Mouse (Mus musculus) embryo, embryonic 9.5 days (tissue): ENCODE measurements around the gene Gsg1l.

Experiments used
- DNase-seq: peaks from one replicate; pipeline ENCODE4 v3.0.0-alpha.2; 2017; ENCODE audit errors: extremely low spot score

Gsg1l gene

DNA sequence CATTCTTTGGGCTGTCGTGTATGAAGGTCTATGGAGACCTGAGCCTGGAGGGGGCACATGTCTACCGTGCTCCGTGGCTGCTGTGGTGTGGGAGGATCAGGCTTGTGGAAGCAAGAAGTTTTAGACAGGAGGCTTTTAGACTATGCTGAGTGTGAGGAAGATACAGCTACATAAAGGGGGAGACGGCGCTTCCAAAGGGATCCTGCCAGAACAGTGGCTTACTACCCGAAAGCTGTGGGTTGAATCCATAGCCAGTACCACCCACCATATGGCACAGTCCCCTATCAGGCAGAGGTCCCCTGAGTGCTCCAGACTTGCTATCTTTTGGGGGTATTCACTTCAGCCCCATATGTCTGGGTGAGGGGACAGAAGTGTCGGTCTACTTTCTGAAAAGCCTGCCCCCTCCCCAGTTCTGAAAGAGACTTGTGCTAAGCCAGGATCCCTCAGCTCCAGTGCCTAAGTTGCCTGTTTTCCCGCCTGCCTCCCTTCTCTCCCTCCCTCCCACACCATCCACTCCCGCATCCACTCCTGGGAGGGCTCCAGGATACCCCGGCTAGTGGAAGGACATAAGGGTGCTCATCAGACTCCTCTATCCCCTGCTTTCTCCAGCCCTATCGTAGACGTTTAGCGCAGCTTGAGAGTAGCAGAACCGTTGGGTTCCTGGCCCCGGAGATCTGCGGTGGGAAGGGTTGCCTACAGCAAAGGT, 1.1 kb downstream of the Gsg1l start:
- DNase-seq: no peak

DNA sequence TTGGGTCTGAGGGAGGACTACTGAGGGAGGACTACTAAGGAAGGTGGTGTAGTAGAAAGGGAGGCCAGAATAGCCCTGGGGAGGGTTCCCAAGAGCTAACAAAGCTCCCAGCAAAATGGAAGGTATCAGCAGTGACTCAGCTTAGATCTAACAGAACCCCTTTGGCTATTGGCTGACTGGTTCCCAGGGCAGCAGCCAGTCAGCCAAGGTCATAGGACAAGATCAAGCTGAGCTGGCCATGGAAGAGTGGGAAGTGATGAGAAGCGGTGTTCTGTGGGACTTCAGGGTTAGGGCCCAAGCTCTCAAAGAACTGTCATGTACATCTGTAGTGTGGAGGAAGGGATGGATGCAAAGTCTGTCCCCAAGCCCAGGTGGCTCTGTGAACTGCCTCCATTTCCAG, 5.3 kb downstream of the Gsg1l start:
- DNase-seq: no peak

DNA sequence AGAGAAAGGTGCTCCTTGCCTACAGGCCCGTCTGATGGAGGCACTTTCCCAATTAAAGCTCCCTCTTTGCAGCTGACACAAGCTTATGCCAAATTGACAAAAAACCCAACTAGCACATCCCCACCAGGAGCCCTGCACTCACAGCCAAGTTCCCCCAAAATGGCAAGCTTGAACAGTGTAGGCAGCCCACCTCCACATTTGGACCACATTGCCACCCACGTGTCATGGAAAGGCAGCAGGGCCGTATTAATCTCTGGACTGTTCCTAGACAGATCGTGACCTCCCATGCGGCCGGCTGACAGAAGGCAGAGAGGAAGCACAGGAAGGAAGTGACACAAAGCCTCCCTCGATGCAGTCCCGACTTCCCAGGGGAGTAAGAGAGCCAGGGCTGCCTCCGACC, 7.2 kb downstream of the Gsg1l start:
- DNase-seq: no peak

DNA sequence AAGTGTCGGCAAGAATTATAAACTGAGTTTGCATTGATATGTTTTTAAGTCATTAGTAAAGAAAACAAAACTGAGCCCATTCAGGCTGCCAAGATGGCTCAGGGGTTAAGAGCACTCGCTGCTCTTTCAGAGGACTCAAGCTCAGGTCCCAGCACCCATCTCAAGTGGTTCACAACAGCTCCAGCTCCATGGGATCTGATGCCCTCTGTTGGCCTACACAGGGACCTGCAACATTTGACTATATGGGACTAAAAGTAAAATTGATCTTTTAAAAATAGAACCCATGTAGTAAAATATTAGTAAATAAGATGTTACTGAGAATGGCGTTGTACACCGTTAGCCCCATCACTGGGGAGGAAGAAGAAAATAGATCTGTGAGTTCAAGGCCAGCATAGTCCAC, 11.9 kb downstream of the Gsg1l start:
- no peak for DNase-seq

DNA sequence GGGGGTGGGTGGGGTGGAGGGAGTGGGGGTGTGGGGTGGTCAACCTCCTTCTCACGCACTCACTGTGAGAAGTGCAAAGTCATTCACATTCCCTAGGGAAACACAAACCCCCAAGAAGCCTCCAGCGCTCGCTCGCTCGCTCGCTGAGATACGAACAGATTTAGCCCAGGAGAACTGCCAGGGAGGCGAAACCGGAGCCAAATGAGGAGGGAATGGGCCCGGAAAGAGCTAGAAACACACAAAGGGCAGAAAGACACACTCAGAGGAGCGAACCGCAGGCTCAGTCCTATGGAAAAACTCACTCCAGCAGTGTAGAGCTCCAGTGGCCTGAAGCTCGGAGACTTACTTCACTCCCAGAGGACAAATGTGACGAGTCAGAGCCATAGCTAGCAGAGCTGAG, 15.4 kb downstream of the Gsg1l start:
- no peak for DNase-seq

DNA sequence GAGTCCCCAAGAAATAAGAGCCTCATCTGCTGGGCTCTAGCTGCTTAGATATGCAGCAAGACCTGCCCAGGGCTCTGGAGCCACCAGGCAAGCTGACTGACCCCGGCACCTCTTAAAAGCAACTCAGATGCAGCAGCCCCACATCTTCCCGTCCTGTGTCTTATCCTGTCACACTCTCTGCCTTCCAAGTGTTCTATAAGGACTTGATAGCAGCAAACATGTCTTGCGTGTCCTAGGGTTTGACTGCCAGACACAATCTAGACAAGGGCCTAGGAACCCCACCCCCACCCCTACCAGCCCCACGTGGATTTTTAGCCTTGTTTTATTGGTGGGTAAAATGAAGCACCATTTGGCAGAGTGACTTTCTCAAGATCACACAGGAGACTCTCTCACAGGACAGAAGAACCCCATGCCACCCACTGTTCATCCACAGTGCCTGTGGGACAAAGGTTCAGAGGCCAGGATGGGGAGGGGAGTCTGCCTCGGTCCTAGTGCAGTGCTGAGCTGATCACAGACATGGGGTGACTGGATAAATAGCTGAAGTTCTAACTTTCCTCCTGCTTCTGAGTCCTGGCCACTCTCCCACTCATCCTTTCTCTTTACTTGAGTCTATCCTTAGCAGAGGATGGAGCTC, 16.9 kb downstream of the Gsg1l start:
- no peak for DNase-seq

DNA sequence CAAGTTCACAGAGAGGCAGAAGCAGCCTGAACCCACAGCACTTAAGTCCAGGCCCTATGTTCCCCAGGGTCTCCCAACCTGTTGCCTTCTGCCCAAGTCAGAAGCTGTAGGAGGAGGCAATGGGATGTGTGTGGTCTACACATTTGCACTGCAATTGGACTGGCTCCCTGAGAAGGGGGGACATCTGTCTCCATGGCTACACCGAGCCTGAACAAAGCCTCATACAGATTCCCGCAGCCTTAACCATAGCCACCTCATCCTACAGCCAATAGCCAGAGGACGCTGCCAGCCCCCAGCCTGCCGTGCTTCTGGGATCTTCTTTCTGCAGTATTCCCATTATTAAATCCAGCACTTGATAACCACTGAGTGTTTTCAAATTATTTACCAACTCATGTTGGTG, 20.0 kb downstream of the Gsg1l start:
- no peak for DNase-seq

DNA sequence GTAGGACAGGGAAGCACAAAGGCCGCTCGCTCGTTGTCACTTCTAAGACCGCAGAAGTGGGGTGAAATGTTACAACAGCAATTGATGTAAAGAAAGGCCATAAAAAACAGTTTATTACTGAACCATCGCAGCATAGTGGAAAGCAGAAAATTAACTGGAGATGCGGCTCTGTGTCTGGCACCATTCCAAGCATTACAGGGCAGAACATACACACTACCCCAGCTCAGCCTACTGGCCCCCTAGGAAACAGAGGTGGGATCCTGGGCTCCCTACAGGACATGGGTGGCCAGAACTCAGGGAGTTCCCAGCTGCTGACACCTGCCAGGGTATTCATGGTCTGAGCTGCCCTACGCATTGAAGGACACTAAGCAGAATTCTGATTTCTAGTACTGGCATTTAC, 23.3 kb downstream of the Gsg1l start:
- DNase-seq: no peak

DNA sequence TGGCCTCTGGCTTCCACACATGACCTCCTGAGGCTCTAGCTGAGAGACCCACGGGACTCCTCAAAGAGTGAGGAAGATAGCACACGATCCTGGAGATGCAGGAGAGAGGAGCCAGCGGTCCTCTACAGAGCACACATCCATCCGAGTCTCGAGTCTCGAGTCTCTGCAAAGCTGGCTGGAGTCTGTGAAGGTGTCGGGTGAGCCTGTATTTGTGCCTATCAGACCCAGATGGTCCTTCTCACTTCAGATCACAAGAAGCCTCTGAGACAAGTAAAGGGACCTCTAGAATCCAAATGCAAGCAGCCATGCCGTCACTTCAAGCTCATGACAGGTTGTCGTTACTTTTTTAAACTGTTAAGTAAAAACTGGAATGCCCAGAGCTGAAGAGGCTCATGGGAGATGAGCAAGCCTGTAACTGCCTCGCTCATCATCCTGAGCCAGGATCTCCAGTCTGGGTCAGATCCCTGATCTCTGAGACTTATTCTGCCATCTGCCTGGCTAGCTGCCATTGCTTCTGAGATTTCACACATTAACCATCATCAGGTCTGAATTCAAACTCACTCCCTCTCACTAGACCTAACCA, 24.8 kb downstream of the Gsg1l start:
- no peak for DNase-seq

DNA sequence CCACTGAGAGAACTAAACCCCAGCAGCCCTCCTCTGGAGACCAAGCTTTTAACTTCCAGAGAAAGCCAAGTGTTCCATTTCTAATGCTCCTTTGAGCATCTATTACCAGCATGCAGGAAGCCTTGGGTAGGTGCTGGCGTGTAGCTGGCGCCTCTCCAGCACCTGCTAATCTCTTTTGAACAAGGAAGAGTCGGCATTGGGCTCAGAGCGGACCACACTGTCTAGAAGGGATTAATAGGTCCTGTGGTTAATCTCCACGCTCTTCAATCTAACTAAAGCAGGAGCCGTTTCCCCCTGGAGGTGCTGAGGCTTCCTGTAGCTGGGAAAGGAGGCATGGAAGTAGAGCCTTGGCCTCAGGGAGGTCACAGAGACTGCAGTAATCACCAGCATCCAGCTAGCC, 27.6 kb downstream of the Gsg1l start:
- DNase-seq: no peak

DNA sequence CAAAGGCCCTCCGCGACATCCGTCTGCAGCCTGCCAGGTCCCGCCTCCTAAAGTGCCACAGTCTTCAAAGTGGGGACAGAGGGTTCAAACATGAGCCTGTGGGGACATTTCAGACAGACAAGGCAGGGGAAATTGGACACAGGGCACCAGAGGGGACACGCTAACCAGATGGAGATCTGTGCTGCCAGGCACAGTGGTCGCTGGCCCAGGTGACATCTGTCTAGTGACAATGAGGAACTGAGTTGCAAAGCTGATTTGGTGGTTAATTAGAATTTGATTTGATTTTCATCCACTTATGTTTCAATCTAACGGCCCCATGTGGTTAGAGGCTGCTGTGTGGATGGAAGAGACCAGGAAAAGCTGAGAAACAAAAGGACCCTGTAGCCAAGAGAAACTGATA, 28.6 kb downstream of the Gsg1l start:
- no peak for DNase-seq

DNA sequence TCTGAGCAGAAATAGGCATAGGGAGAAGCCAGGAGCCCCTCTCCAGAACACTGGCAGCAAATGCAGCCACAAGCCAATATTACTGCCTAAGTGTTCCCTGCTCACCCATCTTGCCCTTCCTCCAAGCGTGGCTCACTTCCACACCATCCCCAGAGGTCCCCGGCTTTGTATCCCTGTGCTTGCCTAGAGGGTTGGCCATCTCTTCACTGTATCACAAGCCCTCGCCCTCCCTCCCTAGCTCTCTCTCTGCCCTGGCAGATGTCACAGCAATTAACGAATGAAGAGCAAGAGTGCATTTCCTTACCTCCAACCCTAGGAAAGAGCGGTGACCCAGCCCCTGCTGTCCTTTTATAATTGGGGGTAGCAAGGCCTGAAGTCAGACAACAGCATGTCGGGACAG, 30.3 kb downstream of the Gsg1l start:
- DNase-seq: no peak

DNA sequence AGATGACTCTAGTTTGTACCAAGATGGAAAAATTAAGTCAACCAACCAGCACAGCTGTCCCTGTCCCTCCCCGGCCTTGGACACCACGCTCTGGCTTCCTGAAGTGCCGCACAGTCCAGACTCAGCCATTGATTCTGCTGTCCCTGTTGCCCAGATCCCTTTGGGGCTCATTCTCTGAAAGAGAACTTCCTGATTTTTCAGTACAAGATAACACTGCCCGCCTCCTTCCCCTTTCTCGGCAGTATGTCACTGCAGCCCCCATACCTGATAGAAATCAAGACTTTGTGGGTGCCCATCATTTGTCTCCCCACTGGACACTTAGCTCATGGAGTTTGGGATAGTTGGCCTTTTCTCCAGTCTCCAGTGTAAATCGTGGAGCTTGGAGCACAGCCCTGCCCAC, 37.1 kb downstream of the Gsg1l start:
- DNase-seq: no peak

DNA sequence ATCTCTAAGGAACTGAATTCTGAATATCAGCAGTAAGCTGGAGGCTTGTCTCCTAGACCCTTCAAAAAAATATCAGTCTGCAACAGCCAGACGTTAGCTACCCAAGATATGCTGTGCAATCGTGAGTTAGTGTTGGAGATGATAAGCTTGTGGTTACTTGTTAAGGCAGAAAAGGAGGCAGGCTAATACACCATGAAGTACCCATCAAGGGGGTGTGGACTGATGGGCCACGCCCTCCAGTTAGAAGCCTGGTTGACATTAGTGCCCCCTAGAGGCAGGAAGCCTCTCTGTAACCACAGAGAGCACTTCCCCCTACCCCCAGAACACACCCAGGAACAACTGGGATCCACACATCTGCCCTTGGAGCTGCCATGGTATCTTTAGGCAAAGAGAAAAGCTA, 39.9 kb downstream of the Gsg1l start:
- no peak for DNase-seq

DNA sequence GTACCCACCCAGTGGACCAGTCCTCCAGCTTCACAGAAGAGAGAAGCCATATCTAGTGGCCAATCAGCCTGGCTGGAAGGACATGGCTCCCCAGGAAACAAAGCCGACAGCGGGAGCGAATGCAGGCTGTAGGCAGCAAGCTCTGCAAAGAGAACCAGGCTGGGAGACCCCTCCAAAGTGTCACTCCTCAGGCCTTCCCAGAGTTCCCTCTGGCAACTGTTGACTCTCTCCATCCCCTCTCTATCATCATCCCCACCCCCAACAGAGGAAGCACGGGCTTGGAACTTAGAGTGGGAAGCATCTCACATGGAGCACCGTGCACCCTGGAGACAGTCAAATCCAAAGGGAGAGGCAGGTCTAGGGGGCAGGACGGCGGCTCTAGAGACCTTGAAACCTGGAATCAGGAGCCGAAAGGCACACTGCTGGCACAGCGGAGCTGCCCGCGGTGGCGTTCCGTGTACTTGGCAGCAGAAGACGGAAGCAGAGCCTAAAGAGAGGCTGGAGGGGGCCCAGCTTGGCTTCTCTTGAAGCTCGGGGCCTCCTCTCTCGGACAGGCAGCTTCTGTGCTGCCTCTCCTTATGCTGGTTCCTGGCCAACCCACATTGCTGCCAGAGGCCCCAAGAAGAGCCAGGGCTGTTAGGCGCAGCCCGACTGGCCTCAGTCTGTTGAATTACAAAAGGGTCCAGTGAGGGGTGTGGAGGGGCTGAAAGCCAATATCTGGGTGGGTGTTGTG, 41.3 kb downstream of the Gsg1l start:
- DNase-seq: no peak

DNA sequence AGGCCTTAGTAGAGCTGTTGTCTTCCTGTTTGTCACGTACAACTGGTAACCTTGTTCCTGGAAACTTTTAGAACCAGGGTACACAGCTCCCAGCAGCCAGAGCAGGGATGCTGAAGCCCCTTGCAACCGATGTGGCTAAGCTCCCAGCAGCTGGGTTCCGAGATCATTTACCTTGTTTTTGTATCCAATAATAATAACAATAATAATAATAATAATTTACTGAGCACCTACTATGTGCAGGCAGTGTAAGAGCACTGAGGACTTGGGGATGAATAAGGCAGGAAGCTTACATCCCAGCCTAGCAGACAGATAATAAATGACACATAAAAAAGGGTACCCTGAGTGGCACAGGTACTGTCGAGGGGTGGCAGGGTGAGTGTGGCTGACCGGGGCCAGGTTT, 42.4 kb downstream of the Gsg1l start:
- DNase-seq: no peak

DNA sequence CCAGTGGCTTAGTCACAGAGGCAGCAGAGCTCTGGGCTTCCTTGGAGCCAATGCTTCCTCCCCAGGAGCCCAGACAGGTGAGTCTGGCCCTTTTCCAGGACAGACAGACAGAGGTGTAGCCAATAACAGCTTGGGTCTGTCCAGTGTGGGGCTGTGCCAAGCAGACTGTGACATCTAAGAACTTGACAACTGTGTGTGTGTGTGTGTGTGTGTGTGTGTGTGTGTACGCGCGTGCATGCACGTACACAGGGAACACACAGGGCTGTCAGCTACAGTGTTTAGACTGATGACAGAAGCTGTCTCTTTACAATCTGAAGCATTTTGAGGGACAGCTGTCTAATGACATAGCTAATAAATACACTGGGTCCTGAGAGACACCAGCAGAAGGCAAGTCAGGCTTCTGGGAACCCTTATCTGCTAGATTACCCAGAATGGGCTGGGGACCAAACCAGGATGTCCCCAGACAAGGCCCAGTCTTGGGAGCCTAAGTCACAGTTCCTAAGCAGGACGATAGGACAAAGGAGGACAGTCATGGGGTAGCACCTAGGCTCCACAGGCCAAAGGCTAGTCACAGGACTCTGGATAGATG, 42.9 kb downstream of the Gsg1l start:
- DNase-seq: no peak

DNA sequence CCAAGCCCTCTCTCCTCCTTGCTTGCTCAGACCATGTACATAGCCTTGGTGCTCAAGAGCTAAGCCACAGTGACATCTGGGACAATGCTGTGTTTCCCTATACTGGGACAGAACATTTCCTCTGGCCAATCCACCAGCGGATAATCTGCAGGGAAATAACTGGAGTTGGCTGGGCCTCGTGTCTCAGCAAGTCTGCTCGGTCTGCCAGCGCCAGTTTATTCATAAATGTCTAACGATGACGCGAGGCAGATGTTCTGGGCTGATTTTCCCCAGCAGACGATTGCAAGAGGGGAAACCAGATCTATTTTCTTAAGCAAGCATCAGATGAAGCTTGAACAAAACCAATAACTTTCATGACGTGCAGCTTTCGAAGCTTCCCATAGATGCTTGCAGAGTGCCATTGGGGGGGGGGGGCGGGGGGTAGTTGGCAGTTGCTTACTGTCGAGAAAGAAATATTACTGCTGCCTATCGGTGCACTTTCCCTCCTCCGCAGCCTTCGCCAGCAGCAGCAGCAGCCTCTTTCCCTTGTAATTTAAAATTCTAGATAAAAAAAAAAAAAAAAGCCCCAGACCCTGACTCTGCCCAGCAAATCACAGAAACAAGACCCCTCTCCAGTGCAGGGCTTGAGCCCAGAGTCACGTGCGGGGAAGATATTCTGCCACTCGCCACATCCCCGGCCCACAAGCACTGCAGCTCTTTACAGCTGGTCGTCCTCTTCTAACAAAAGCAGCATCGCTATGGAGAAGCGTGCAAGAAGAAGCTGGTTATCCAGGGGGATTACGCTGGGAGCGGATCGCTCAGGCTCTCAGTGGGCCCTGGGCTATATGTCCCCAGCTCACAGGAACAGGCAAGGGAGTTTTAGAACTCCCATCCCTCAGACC, 43.6 kb downstream of the Gsg1l start:
- DNase-seq: no peak

DNA sequence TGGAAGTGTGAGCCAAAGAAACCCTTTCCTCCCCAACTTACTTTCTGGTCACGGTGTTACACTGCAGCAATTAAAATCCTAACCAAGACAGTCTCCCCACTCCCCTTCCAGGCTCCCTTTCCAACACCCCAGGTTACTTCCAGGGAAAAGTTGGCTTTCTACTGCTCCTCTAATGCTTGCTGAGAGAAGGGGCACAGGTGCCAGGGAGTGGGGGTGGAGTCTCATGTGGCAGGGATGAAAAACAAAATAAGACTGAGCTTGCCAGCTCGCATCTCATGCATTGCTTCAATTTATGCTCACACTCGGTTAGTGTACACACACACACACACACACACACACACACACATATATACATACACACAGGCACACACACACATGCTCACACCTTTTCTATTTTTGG, 46.9 kb downstream of the Gsg1l start:
- no peak for DNase-seq

DNA sequence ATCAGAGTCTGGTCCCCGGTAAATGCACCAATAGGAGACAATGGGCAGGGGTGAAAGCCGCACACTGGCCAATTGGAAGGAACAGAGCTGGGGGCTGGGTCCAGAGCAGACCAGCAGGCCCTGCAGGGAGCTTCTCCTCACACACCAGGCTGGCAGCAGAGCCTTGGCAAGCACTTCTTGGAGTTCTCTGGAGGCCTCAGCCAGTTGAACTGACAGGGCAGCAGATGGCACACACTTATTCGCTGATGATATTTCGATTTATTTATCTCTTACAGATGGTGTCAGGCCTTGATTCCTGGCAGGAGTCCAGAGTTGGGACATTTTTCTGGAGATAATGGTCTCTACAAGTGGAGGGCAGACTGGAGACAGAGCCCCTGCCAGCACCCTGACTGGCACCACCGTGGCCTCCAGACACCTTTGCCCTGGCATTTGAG, 49.4 kb downstream of the Gsg1l start:
- no peak for DNase-seq

DNA sequence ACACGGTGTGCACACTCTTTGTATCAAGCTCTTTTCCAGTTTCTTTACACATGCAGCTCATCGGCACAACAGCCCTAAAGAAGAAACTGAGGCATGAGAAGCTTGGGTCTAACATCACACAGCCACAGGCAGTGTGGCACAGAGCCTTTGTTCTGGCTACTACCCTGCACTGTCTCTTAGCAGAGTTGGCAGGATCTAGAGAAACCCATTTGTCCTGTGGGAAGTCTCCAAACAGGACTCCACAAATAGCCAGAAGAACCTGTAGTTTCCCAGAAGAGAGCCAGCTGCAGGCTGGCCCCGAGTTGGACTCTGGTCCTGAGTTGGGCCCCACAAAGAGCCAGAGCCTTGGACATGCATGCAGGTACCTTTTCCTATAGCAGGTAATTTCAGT, 49.9 kb downstream of the Gsg1l start:
- DNase-seq: no peak
